Mouse (Mus musculus) common myeloid progenitor, adult 5-6 weeks (primary cell): ENCODE results near the gene Nfatc3. TPM values are rescaled to one million over a fixed set of nuclear protein-coding genes. Genes with fewer than 3 reads are reported as not detected.

Experiments used
- ATAC-seq: replicated peaks from 2 replicates; pipeline ENCODE4 v1.8.0; 2016; ENCODE audit warnings: low read depth, mild to moderate bottlenecking, moderate TSS enrichment, inconsistent platforms; ENCODE audit not compliant: poor library complexity, severe bottlenecking
- total RNA-seq: library from RNA; stranded (forward); fragments of 200-1000, 187-1606 nt; gene quantifications from 2 replicates; pipeline ENCODE4 v1.2.3, GENCODE M21; 2017

Gene Nfatc3
- total RNA-seq, 1 experiment from 2014 or later, result 47.8 TPM

- ATAC-seq, result peak; percentile 45
These were observed 79.4 kb downstream of the Nfatc3 start for GRCm38 (mm10) chr8:106137906-106138477.

GRCm38 (mm10) chr8:106138616-106139015, 80.0 kb downstream of the Nfatc3 start:
- ATAC-seq, result no peak

- ATAC-seq, result no peak
These were observed 81.6 kb downstream of the Nfatc3 start for GRCm38 (mm10) chr8:106140191-106140590.

GRCm38 (mm10) chr8:106140769-106141168, 82.1 kb downstream of the Nfatc3 start:
- ATAC-seq, result peak; percentile 83

- no peak for ATAC-seq
These were observed 86.7 kb downstream of the Nfatc3 start for GRCm38 (mm10) chr8:106145331-106145730.

- peak; percentile 45 for ATAC-seq
These were observed 87.4 kb downstream of the Nfatc3 start for GRCm38 (mm10) chr8:106146014-106146413.

GRCm38 (mm10) chr8:106147868-106148565, 89.4 kb downstream of the Nfatc3 start:
- ATAC-seq, result no peak

- no peak for ATAC-seq
These were observed 90.4 kb downstream of the Nfatc3 start for GRCm38 (mm10) chr8:106149025-106149424.

- ATAC-seq, result peak; percentile 90
These were observed 91.4 kb downstream of the Nfatc3 start, which contains the start of gene Pla2g15 for GRCm38 (mm10) chr8:106149801-106150652. Gene Pla2g15 (plus strand): TSS chr8:106150399.

- no peak for ATAC-seq
These were observed 92.0 kb downstream of the Nfatc3 start for GRCm38 (mm10) chr8:106150653-106151000.

GRCm38 (mm10) chr8:106151041-106151440, 92.4 kb downstream of the Nfatc3 start:
- ATAC-seq, result no peak

- ATAC-seq, result peak; percentile 24; the same call in 1 of the 2 replicates
These were observed 94.2 kb downstream of the Nfatc3 start for GRCm38 (mm10) chr8:106152876-106153275.

- 0 out of 2 replicates have a peak, but pooled peaks have one; percentile 33 for ATAC-seq
These were observed 98.8 kb downstream of the Nfatc3 start for GRCm38 (mm10) chr8:106157419-106157818.

- ATAC-seq, result no peak
These were observed 99.7 kb downstream of the Nfatc3 start for GRCm38 (mm10) chr8:106158381-106158780.

GRCm38 (mm10) chr8:106159876-106160275, 101.2 kb downstream of the Nfatc3 start:
- ATAC-seq, result no peak

GRCm38 (mm10) chr8:106163251-106163650, 104.6 kb downstream of the Nfatc3 start:
- no peak for ATAC-seq

GRCm38 (mm10) chr8:106165460-106165859, 106.8 kb downstream of the Nfatc3 start:
- peak; percentile 62 for ATAC-seq

- ATAC-seq, result peak; percentile 74
These were observed 109.8 kb downstream of the Nfatc3 start, which contains the start of gene Slc7a6 for GRCm38 (mm10) chr8:106168356-106169016. Gene Slc7a6 (plus strand): TSS chr8:106168857.

- peak; percentile 45 for ATAC-seq
These were observed 110.6 kb downstream of the Nfatc3 start for GRCm38 (mm10) chr8:106169017-106169933.
